Mouse (Mus musculus): ENCODE results near the gene Gdpgp1.

DNA sequence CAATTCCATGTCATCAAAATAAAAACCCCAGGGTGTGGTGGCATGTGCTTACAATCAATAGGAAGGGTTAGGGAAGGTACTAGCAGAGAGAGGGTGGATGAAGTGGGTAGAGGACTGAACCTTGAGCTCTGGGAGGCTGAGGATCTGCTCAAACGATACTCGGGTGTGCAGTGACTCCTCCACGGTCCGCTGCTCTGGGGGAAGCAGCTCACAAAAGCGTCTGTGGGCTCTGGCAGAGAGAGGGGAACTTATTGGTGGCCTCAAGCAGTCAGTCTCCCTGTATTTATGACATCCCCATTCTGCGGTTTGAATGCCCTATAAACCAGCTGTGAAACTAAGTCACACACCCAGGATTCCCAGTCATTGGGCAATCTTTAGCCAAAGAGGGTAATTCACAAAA lies 2.5 kb upstream of the Gdpgp1 start:
- TF ChIP-seq CTCF (IDR thresholded peaks at IDR 0.05; ENCODE audit: insufficient read depth, low read depth, low read length) (no peak), POLR2A (IDR thresholded peaks at IDR 0.05; ENCODE audit: insufficient read depth, low read depth, low read length) (no peak)
